Comparison of ENCODE assay signal across 18 mouse cellular contexts in genomic region chr8:125873250-125873534, GRCm38 (mm10). TPM values are rescaled to one million over a fixed set of nuclear protein-coding genes. Genes with fewer than 3 reads are reported as not detected.
DNase-seq lines count a peak whose midpoint lies in the region; ATAC-seq and TF ChIP-seq lines count a peak whose summit lies in the region.
"Had no signal": no experiment of that assay in that cellular context is flagged by ENCODE, and none has a peak within 500 bp of the region (broad histone marks: within the 10 kb centered on the region; RNA-seq: fewer than 3 reads in every experiment).

No protein-coding gene starts in this region.

- no peak for TF ChIP-seq CTCF in forebrain, postnatal 0 days (IDR thresholded peaks at IDR 0.05; ENCODE audit: low read depth)

- no peak for ATAC-seq in heart, embryonic 16.5 days (replicated peaks; ENCODE audit: extremely low read depth, insufficient read depth, low FRiP score)
- ATAC-seq in limb, embryonic 11.5 days (ENCODE audit: insufficient number of reproducible peaks, low FRiP score, low TSS enrichment, low read depth): no peak
- no peak for ATAC-seq in forebrain, postnatal 0 days
- ATAC-seq: midbrain, embryonic 16.5 days had no signal

- no peaks in the 10 kb centered on the region for H3K36me3 ChIP-seq in heart, embryonic 16.5 days (ENCODE audit: control insufficient read depth, insufficient read depth)
- no peaks in the 10 kb centered on the region for H3K36me3 ChIP-seq in heart, embryonic 10.5 days
- H3K36me3 ChIP-seq in embryonic facial prominence, embryonic 10.5 days (replicated peaks): no peaks in the 10 kb centered on the region
- no peaks in the 10 kb centered on the region for H3K36me3 ChIP-seq in limb, embryonic 11.5 days (ENCODE audit: control insufficient read depth, insufficient read depth, low read length)
- H3K36me3 ChIP-seq in forebrain, postnatal 0 days (ENCODE audit: insufficient read depth): peaks cover 24% of the 10 kb centered on the region
- H3K36me3 ChIP-seq: embryonic facial prominence, embryonic 12.5 days; neural tube, embryonic 12.5 days had no signal

- H3K9me3 ChIP-seq in heart, embryonic 16.5 days (replicated peaks; ENCODE audit: control insufficient read depth, low read length): no peaks in the 10 kb centered on the region
- H3K9me3 ChIP-seq in heart, embryonic 10.5 days: no peaks in the 10 kb centered on the region
- no peaks in the 10 kb centered on the region for H3K9me3 ChIP-seq in embryonic facial prominence, embryonic 10.5 days
- H3K9me3 ChIP-seq in limb, embryonic 11.5 days (ENCODE audit: control insufficient read depth, low read length): no peaks in the 10 kb centered on the region
- H3K9me3 ChIP-seq in forebrain, postnatal 0 days (ENCODE audit: low read length): no peaks in the 10 kb centered on the region
- H3K9me3 ChIP-seq: embryonic facial prominence, embryonic 12.5 days; neural tube, embryonic 12.5 days had no signal

- H3K27me3 ChIP-seq in heart, embryonic 16.5 days (ENCODE audit: control insufficient read depth, insufficient read depth, low read length): no peaks in the 10 kb centered on the region
- H3K27me3 ChIP-seq in heart, embryonic 10.5 days (ENCODE audit: insufficient read depth, poor library complexity, severe bottlenecking): no peaks in the 10 kb centered on the region
- H3K27me3 ChIP-seq in embryonic facial prominence, embryonic 10.5 days (replicated peaks; ENCODE audit: low read depth, poor library complexity, severe bottlenecking): peaks cover 12% of the 10 kb centered on the region; the same call in 1 of the 2 replicates
- H3K27me3 ChIP-seq in limb, embryonic 11.5 days (ENCODE audit: control insufficient read depth, insufficient read depth, low read length): no peaks in the 10 kb centered on the region
- no peaks in the 10 kb centered on the region for H3K27me3 ChIP-seq in forebrain, postnatal 0 days (ENCODE audit: insufficient read depth, low read length)
- H3K27me3 ChIP-seq: embryonic facial prominence, embryonic 12.5 days; neural tube, embryonic 12.5 days had no signal

- no peak overlapping the region for H3K9ac ChIP-seq in heart, embryonic 16.5 days (ENCODE audit: low read length)
- no peak overlapping the region for H3K9ac ChIP-seq in limb, embryonic 11.5 days (ENCODE audit: low read length)
- no peak overlapping the region for H3K9ac ChIP-seq in forebrain, postnatal 0 days
- H3K9ac ChIP-seq: embryonic facial prominence, embryonic 12.5 days; liver, postnatal 0 days; neural tube, embryonic 12.5 days had no signal

- H3K4me2 ChIP-seq in heart, embryonic 16.5 days (ENCODE audit: low read depth, low read length): no peak overlapping the region
- no peak overlapping the region for H3K4me2 ChIP-seq in limb, embryonic 11.5 days (ENCODE audit: low read depth, severe bottlenecking)
- H3K4me2 ChIP-seq in forebrain, postnatal 0 days (ENCODE audit: low read depth): no peak overlapping the region
- H3K4me2 ChIP-seq: embryonic facial prominence, embryonic 12.5 days; neural tube, embryonic 12.5 days had no signal

- 51% methylated on average over 2 of the region's 2 CpGs for WGBS in heart, embryonic 16.5 days
- WGBS in heart, embryonic 10.5 days: 87% methylated on average over 2 of the region's 2 CpGs
- 82% methylated on average over 2 of the region's 2 CpGs for WGBS in embryonic facial prominence, embryonic 10.5 days
- 80% methylated on average over 2 of the region's 2 CpGs for WGBS in limb, embryonic 11.5 days
- WGBS in forebrain, postnatal 0 days: 87% methylated on average over 2 of the region's 2 CpGs

- no peak for DNase-seq in heart, embryonic 10.5 days (ENCODE audit: low spot score)
- no peak for DNase-seq in embryonic facial prominence, embryonic 10.5 days (ENCODE audit: low spot score)
- DNase-seq in limb, embryonic 11.5 days (ENCODE audit: low spot score): no peak
- DNase-seq in lung, postnatal 25 days (ENCODE audit: low spot score): peak; percentile 16
- DNase-seq in layer of hippocampus, postnatal 25 days (ENCODE audit: extremely low spot score in 1 of 2, low spot score in 1 of 2): no peak
- DNase-seq in forebrain, postnatal 0 days: no peak
- DNase-seq in heart, postnatal 4 days: no peak
- DNase-seq: adrenal gland, adult 2 months; cerebellum, postnatal 10 days; heart, adult 11 months; liver, postnatal 0 days; right cerebral cortex, postnatal 4 days; thymus, postnatal 4 days had no signal

- H3K4me1 ChIP-seq in heart, embryonic 16.5 days (ENCODE audit: control insufficient read depth, insufficient read depth, low read length): peaks cover 22% of the 10 kb centered on the region
- peaks cover 56% of the 10 kb centered on the region for H3K4me1 ChIP-seq in heart, embryonic 10.5 days
- peaks cover 38% of the 10 kb centered on the region for H3K4me1 ChIP-seq in embryonic facial prominence, embryonic 10.5 days
- H3K4me1 ChIP-seq in limb, embryonic 11.5 days (ENCODE audit: control insufficient read depth, insufficient read depth, low read length): peaks cover 19% of the 10 kb centered on the region
- H3K4me1 ChIP-seq in forebrain, postnatal 0 days (ENCODE audit: insufficient read depth): no peaks in the 10 kb centered on the region

- H3K4me3 ChIP-seq in heart, embryonic 16.5 days (ENCODE audit: low read length): no peak overlapping the region
- H3K4me3 ChIP-seq in heart, embryonic 10.5 days: no peak overlapping the region
- H3K4me3 ChIP-seq in embryonic facial prominence, embryonic 10.5 days: no peak overlapping the region
- no peak overlapping the region for H3K4me3 ChIP-seq in limb, embryonic 11.5 days (ENCODE audit: low read depth, low read length)
- H3K4me3 ChIP-seq in forebrain, postnatal 0 days (ENCODE audit: low read depth, low read length): no peak overlapping the region
- H3K4me3 ChIP-seq: embryonic facial prominence, embryonic 12.5 days; neural tube, embryonic 12.5 days had no signal

- peak overlapping the region; percentile 6; the same call in 1 of the 2 replicates for H3K27ac ChIP-seq in heart, embryonic 16.5 days (ENCODE audit: low read length)
- no peak overlapping the region for H3K27ac ChIP-seq in heart, embryonic 10.5 days
- 0 out of 2 replicates have a peak overlapping the region, but pooled peaks have one; percentile 35 for H3K27ac ChIP-seq in embryonic facial prominence, embryonic 10.5 days (replicated peaks)
- 0 out of 2 replicates have a peak overlapping the region, but pooled peaks have one; percentile 14 for H3K27ac ChIP-seq in limb, embryonic 11.5 days (replicated peaks; ENCODE audit: low read depth, low read length)
- H3K27ac ChIP-seq in forebrain, postnatal 0 days (ENCODE audit: low read depth, low read length): no peak overlapping the region
- H3K27ac ChIP-seq: neural tube, embryonic 12.5 days had no signal

RNA-seq across cellular contexts. Expression of gene Pcnx2, which starts 24.9 kb away (rescaled TPM):
- 0.15 and 0.22 TPM in 2 replicates for polyA plus RNA-seq in heart, embryonic 16.5 days (2015; fragmentation: Nextera tagmentation; extraction: Ambion mirVana)
- 0.17 and 0.44 TPM in 2 replicates for polyA plus RNA-seq in heart, embryonic 10.5 days (2016; fragmentation: Nextera tagmentation; extraction: Ambion mirVana)
- polyA plus RNA-seq in embryonic facial prominence, embryonic 10.5 days (2016; fragmentation: Nextera tagmentation; extraction: Ambion mirVana): 0.10 and 0.15 TPM in 2 replicates
- polyA plus RNA-seq in limb, embryonic 11.5 days (2014; fragmentation: Nextera tagmentation; extraction: Ambion mirVana): 0.13 TPM in 1 of 2 replicates, not detected in the other
- total RNA-seq in layer of hippocampus, postnatal 25 days (2021): 10 to 100 TPM; 66.0 to 66.3 TPM
- 10.0 and 12.3 TPM in 2 replicates for total RNA-seq in forebrain, postnatal 0 days (2014; rRNA removed)
- polyA plus RNA-seq in forebrain, postnatal 0 days (2015; fragmentation: Nextera tagmentation; extraction: Ambion mirVana): 1.8 and 2.1 TPM in 2 replicates
- under 1 TPM; 0.38 to 0.41 TPM for total RNA-seq in heart, postnatal 4 days (2021)
- total RNA-seq: hematopoietic stem cell, adult 5-6 weeks had no signal

RNA-seq across cellular contexts. Expression of gene Map3k21, which starts 37.1 kb away (rescaled TPM):
- 0.13 and 0.29 TPM in 2 replicates for polyA plus RNA-seq in heart, embryonic 16.5 days (2015; fragmentation: Nextera tagmentation; extraction: Ambion mirVana)
- polyA plus RNA-seq in heart, embryonic 10.5 days (2016; fragmentation: Nextera tagmentation; extraction: Ambion mirVana): 0.09 and 0.15 TPM in 2 replicates
- polyA plus RNA-seq in embryonic facial prominence, embryonic 10.5 days (2016; fragmentation: Nextera tagmentation; extraction: Ambion mirVana): 0.04 and 0.06 TPM in 2 replicates
- 0.06 TPM in 1 of 2 replicates, not detected in the other for polyA plus RNA-seq in limb, embryonic 11.5 days (2014; fragmentation: Nextera tagmentation; extraction: Ambion mirVana)
- total RNA-seq in layer of hippocampus, postnatal 25 days (2021): 1 to 10 TPM; 1.1 to 1.5 TPM
- 2.3 and 3.2 TPM in 2 replicates for total RNA-seq in forebrain, postnatal 0 days (2014; rRNA removed)
- 0.49 and 0.85 TPM in 2 replicates for polyA plus RNA-seq in forebrain, postnatal 0 days (2015; fragmentation: Nextera tagmentation; extraction: Ambion mirVana)
- under 1 TPM; 0.36 TPM for total RNA-seq in heart, postnatal 4 days (2021)
- total RNA-seq: hematopoietic stem cell, adult 5-6 weeks had no signal

Comparison
In these comparisons a context has a peak if more than half of its experiments do, and no peak if none do; other contexts are left out.
1. H3K27ac ChIP-seq: peak in heart, embryonic 16.5 days (single experiment), embryonic facial prominence, embryonic 10.5 days (single experiment) and limb, embryonic 11.5 days (single experiment); none in heart, embryonic 10.5 days (single experiment) and forebrain, postnatal 0 days (single experiment).